Mouse (Mus musculus) erythroblast, embryonic 14.5 days (primary cell): ENCODE results near the gene Ccdc57.

Experiments used
- GATA1 ChIP-seq: IDR thresholded peaks from 2 replicates; pipeline ENCODE4 v1.6.1; 2012; ENCODE audit warnings: low read length, inconsistent platforms, mixed read lengths
- TAL1 ChIP-seq: IDR thresholded peaks from 3 replicates; pipeline ENCODE4 v1.6.1; 2012; ENCODE audit warnings: low read length, inconsistent platforms, mixed read lengths

DNA sequence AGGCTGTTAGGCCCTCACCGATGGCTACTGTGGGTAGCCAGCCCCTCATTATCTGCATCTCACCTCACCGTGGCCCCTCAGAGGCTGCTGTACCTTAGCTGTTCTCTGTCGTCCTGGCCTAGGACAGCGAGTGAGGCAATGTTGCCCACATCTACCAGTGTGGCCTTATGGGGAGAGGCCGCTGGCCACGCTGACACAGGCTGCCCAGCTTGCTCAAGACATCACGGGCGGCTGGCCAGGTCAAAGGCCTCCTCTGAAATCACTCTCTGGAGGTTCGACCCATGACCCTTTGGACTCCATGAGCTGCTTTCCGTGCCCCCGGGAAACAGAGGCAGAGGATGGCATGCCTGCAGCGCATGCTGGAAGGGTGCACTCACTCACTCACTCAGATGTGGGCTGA is 102.0 kb downstream of the Ccdc57 start:
- TF ChIP-seq GATA1, result no peak
- TF ChIP-seq TAL1, result no peak
